ENCODE assay signal across 29 mouse cellular contexts in genomic region chr17:27600286-27600685, GRCm38 (mm10). TPM values are rescaled to one million over a fixed set of nuclear protein-coding genes. Genes with fewer than 3 reads are reported as not detected.
DNase-seq lines count a peak whose midpoint lies in the region; ATAC-seq and TF ChIP-seq lines count a peak whose summit lies in the region.
"Had no signal": no experiment of that assay in that cellular context is flagged by ENCODE, and none has a peak within 500 bp of the region (broad histone marks: within the 10 kb centered on the region; RNA-seq: fewer than 3 reads in every experiment).

No protein-coding gene starts in this region.

- no peak overlapping the region for H3K4me3 ChIP-seq in cerebellum, adult 2 months (replicated peaks; ENCODE audit: insufficient read depth, low read depth, low read length)
- no peak overlapping the region for H3K4me3 ChIP-seq in heart, embryonic 13.5 days
- H3K4me3 ChIP-seq in heart, embryonic 11.5 days (ENCODE audit: low read depth, low read length): no peak overlapping the region
- no peak overlapping the region for H3K4me3 ChIP-seq in heart, postnatal 0 days (ENCODE audit: low read depth, low read length)
- no peak overlapping the region for H3K4me3 ChIP-seq in heart, adult 2 months
- H3K4me3 ChIP-seq: forebrain, embryonic 10.5 days; forebrain, embryonic 13.5 days; heart, embryonic 12.5 days; hindbrain, embryonic 13.5 days had no signal

- H3K27ac ChIP-seq in cerebellum, adult 2 months (ENCODE audit: insufficient read depth, low read length): peak overlapping the region; percentile 37
- 0 out of 2 replicates have a peak overlapping the region, but pooled peaks have one; percentile 8 for H3K27ac ChIP-seq in heart, embryonic 13.5 days (replicated peaks)
- no peak overlapping the region for H3K27ac ChIP-seq in heart, embryonic 11.5 days (ENCODE audit: low read depth, low read length)
- peak overlapping the region; percentile 62 for H3K27ac ChIP-seq in heart, postnatal 0 days (ENCODE audit: low read depth)
- no peak overlapping the region; the same call in 1 of the 2 replicates for H3K27ac ChIP-seq in heart, adult 2 months
- H3K27ac ChIP-seq: forebrain, embryonic 10.5 days had no signal

- peaks cover 6% of the 10 kb centered on the region for H3K79me2 ChIP-seq in heart, adult 2 months (replicated peaks; ENCODE audit: control insufficient read depth, insufficient read depth, low read length)

- TF ChIP-seq EP300 in heart, postnatal 0 days (IDR thresholded peaks at IDR 0.05; ENCODE audit: low read depth): no peak
- no peak for TF ChIP-seq EP300 in heart, adult 2 months (IDR thresholded peaks at IDR 0.05; ENCODE audit: insufficient read depth, low read depth, low read length)

- no peaks in the 10 kb centered on the region for H3K27me3 ChIP-seq in cerebellum, adult 2 months (ENCODE audit: control insufficient read depth, insufficient read depth, low read length)
- H3K27me3 ChIP-seq in heart, embryonic 13.5 days (replicated peaks): no peaks in the 10 kb centered on the region
- no peaks in the 10 kb centered on the region for H3K27me3 ChIP-seq in heart, embryonic 11.5 days (ENCODE audit: control insufficient read depth, insufficient read depth, low read length)
- H3K27me3 ChIP-seq in heart, postnatal 0 days (ENCODE audit: control insufficient read depth, insufficient read depth, low read length): no peaks in the 10 kb centered on the region
- no peaks in the 10 kb centered on the region for H3K27me3 ChIP-seq in heart, adult 2 months (ENCODE audit: control insufficient read depth, insufficient read depth, low read length)
- H3K27me3 ChIP-seq: forebrain, embryonic 13.5 days; heart, embryonic 12.5 days; hindbrain, embryonic 13.5 days had no signal

- no peak for TF ChIP-seq CTCF in cerebellum, adult 2 months (IDR thresholded peaks at IDR 0.05; ENCODE audit: borderline replicate concordance, insufficient read depth, low read depth, low read length)
- TF ChIP-seq CTCF in heart, postnatal 0 days (IDR thresholded peaks at IDR 0.05; ENCODE audit: low read depth): no peak
- no peak for TF ChIP-seq CTCF in heart, adult 2 months (IDR thresholded peaks at IDR 0.05)

- no peak for TF ChIP-seq POLR2A in cerebellum, adult 2 months (IDR thresholded peaks at IDR 0.05; ENCODE audit: borderline replicate concordance, insufficient read depth, low read length)
- TF ChIP-seq POLR2A in heart, adult 2 months (IDR thresholded peaks at IDR 0.05; ENCODE audit: insufficient read depth, low read depth, low read length): no peak

- H3K9ac ChIP-seq in heart, embryonic 13.5 days: peak overlapping the region; percentile 20; the same call in 1 of the 2 replicates
- no peak overlapping the region for H3K9ac ChIP-seq in heart, embryonic 11.5 days (ENCODE audit: low read depth, low read length)
- no peak overlapping the region for H3K9ac ChIP-seq in heart, postnatal 0 days (replicated peaks; ENCODE audit: low read depth, low read length)
- H3K9ac ChIP-seq in heart, adult 2 months (ENCODE audit: low read depth, low read length): no peak overlapping the region
- H3K9ac ChIP-seq: forebrain, embryonic 13.5 days; heart, embryonic 12.5 days; hindbrain, embryonic 13.5 days had no signal

- H3K4me2 ChIP-seq in heart, embryonic 13.5 days: no peak overlapping the region
- no peak overlapping the region for H3K4me2 ChIP-seq in heart, embryonic 11.5 days
- H3K4me2 ChIP-seq in heart, postnatal 0 days (ENCODE audit: low read depth, low read length): no peak overlapping the region
- H3K4me2 ChIP-seq: forebrain, embryonic 13.5 days; heart, embryonic 12.5 days; hindbrain, embryonic 13.5 days had no signal

- H3K36me3 ChIP-seq in heart, embryonic 13.5 days: peaks cover 17% of the 10 kb centered on the region
- peaks cover 5% of the 10 kb centered on the region for H3K36me3 ChIP-seq in heart, embryonic 11.5 days (ENCODE audit: control insufficient read depth, insufficient read depth, low read length)
- no peaks in the 10 kb centered on the region; the same call in 1 of the 2 replicates for H3K36me3 ChIP-seq in heart, postnatal 0 days (replicated peaks; ENCODE audit: control insufficient read depth, insufficient read depth, low read length)
- no peaks in the 10 kb centered on the region for H3K36me3 ChIP-seq in heart, adult 2 months (ENCODE audit: control insufficient read depth, insufficient read depth, low read length)

- intact Hi-C loops in heart, adult 2 months (cut with DNase I): no loop called here

- DNase-seq in adrenal gland, adult 2 months: peak; percentile 55
- DNase-seq in adrenal gland, postnatal 25 days: no peak
- DNase-seq in cerebellum, adult 2 months: no peak
- DNase-seq in cerebellum, postnatal 10 days: no peak
- no peak for DNase-seq in heart, postnatal 0 days (ENCODE audit: low spot score)
- no peak for DNase-seq in heart, adult 2 months
- DNase-seq: gastrocnemius, postnatal 25 days; heart, adult 18-20 months; heart, postnatal 14 days; kidney, adult 18-20 months; kidney, adult 9 months had no signal

- WGBS in cerebellum, adult 2 months: 78% methylated on average over 3 of the region's 3 CpGs
- 85% methylated on average over 3 of the region's 3 CpGs for WGBS in heart, embryonic 13.5 days
- 87% methylated on average over 3 of the region's 3 CpGs for WGBS in heart, embryonic 11.5 days (ENCODE audit: insufficient replicate concordance)
- 75% methylated on average over 3 of the region's 3 CpGs for WGBS in heart, postnatal 0 days
- 43% methylated on average over 3 of the region's 3 CpGs for WGBS in heart, adult 2 months

- H3K9me3 ChIP-seq in heart, embryonic 13.5 days: no peaks in the 10 kb centered on the region
- H3K9me3 ChIP-seq in heart, embryonic 11.5 days (replicated peaks; ENCODE audit: control insufficient read depth, low read length): no peaks in the 10 kb centered on the region
- H3K9me3 ChIP-seq in heart, postnatal 0 days (replicated peaks; ENCODE audit: control insufficient read depth, low read length): no peaks in the 10 kb centered on the region
- H3K9me3 ChIP-seq: forebrain, embryonic 10.5 days; forebrain, embryonic 13.5 days; heart, embryonic 12.5 days; hindbrain, embryonic 13.5 days had no signal

- H3K4me1 ChIP-seq in cerebellum, adult 2 months (ENCODE audit: control insufficient read depth, insufficient read depth, low read length): peaks cover 77% of the 10 kb centered on the region
- peaks cover 94% of the 10 kb centered on the region for H3K4me1 ChIP-seq in heart, embryonic 13.5 days
- peaks cover 67% of the 10 kb centered on the region for H3K4me1 ChIP-seq in heart, embryonic 11.5 days (ENCODE audit: control insufficient read depth, insufficient read depth, low read length)
- H3K4me1 ChIP-seq in heart, postnatal 0 days (ENCODE audit: control insufficient read depth, insufficient read depth): peaks cover 82% of the 10 kb centered on the region
- peaks cover 29% of the 10 kb centered on the region for H3K4me1 ChIP-seq in heart, adult 2 months (ENCODE audit: control insufficient read depth, insufficient read depth, low read length)

- no peak for ATAC-seq in heart, embryonic 13.5 days (ENCODE audit: extremely low read depth, insufficient number of reproducible peaks, low FRiP score, low TSS enrichment)
- no peak for ATAC-seq in heart, embryonic 11.5 days (replicated peaks; ENCODE audit: insufficient number of reproducible peaks, low FRiP score, low TSS enrichment)
- ATAC-seq in heart, postnatal 0 days (ENCODE audit: insufficient read depth, low read depth): no peak
- ATAC-seq: activated CD4-positive, CD25-positive, alpha-beta regulatory T cell, adult 4 months; forebrain, embryonic 13.5 days; forebrain, embryonic 16.5 days; inflammation-experienced regulatory T-cells, adult 6 months; intestine, embryonic 16.5 days had no signal

RNA-seq across cellular contexts. Expression of gene Nudt3, which starts 23.0 kb away (rescaled TPM):
- total RNA-seq in adrenal gland, adult 2 months (2021): 100 to 1,000 TPM; 152 to 217 TPM
- polyA plus RNA-seq in adrenal gland, adult 2 months (2012; rRNA removed): 114 and 124 TPM in 2 replicates
- total RNA-seq in adrenal gland, postnatal 25 days (2021): 194 and 219 TPM in 2 replicates
- 336 and 366 TPM in 2 replicates for polyA plus RNA-seq in cerebellum, adult 2 months (2012; rRNA removed)
- 98.8 and 108 TPM in 2 replicates for polyA plus RNA-seq in heart, embryonic 13.5 days (2015; fragmentation: Nextera tagmentation; extraction: Ambion mirVana)
- polyA plus RNA-seq in heart, embryonic 11.5 days (2014; fragmentation: Nextera tagmentation; extraction: Ambion mirVana): 38.8 and 47.4 TPM in 2 replicates
- 159 and 184 TPM in 2 replicates for total RNA-seq in heart, postnatal 0 days (2014; rRNA removed; ENCODE audit: low replicate concordance)
- polyA plus RNA-seq in heart, postnatal 0 days (2015; fragmentation: Nextera tagmentation; extraction: Ambion mirVana): 139 and 140 TPM in 2 replicates
- 100 to 1,000 TPM; 330 to 346 TPM for total RNA-seq in heart, adult 2 months (2021)
- polyA plus RNA-seq in heart, adult 2 months (2012; rRNA removed): 143 and 189 TPM in 2 replicates

RNA-seq across cellular contexts. Expression of gene AI413582, which starts 34.7 kb away (rescaled TPM):
- 10 to 100 TPM; 28.0 to 35.9 TPM for total RNA-seq in adrenal gland, adult 2 months (2021)
- polyA plus RNA-seq in adrenal gland, adult 2 months (2012; rRNA removed): 64.8 and 65.5 TPM in 2 replicates
- 12.7 and 27.6 TPM in 2 replicates for total RNA-seq in adrenal gland, postnatal 25 days (2021)
- 98.9 and 104 TPM in 2 replicates for polyA plus RNA-seq in cerebellum, adult 2 months (2012; rRNA removed)
- polyA plus RNA-seq in heart, embryonic 13.5 days (2015; fragmentation: Nextera tagmentation; extraction: Ambion mirVana): 16.0 and 18.3 TPM in 2 replicates
- polyA plus RNA-seq in heart, embryonic 11.5 days (2014; fragmentation: Nextera tagmentation; extraction: Ambion mirVana): 18.1 and 18.3 TPM in 2 replicates
- 11.1 and 13.4 TPM in 2 replicates for total RNA-seq in heart, postnatal 0 days (2014; rRNA removed; ENCODE audit: low replicate concordance)
- 18.5 and 20.1 TPM in 2 replicates for polyA plus RNA-seq in heart, postnatal 0 days (2015; fragmentation: Nextera tagmentation; extraction: Ambion mirVana)
- 1 to 10 TPM; 9.1 TPM for total RNA-seq in heart, adult 2 months (2021)
- 14.1 and 22.4 TPM in 2 replicates for polyA plus RNA-seq in heart, adult 2 months (2012; rRNA removed)

RNA-seq across cellular contexts. Expression of gene RPS10-NUDT3, which starts 34.7 kb away (rescaled TPM):
- not detected for total RNA-seq in adrenal gland, adult 2 months (2021)
- polyA plus RNA-seq in adrenal gland, adult 2 months (2012; rRNA removed): not detected in 2 replicates
- not detected in 2 replicates for total RNA-seq in adrenal gland, postnatal 25 days (2021)
- 0.16 TPM in 2 replicates for polyA plus RNA-seq in cerebellum, adult 2 months (2012; rRNA removed)
- polyA plus RNA-seq in heart, embryonic 13.5 days (2015; fragmentation: Nextera tagmentation; extraction: Ambion mirVana): not detected in 2 replicates
- not detected in 2 replicates for polyA plus RNA-seq in heart, embryonic 11.5 days (2014; fragmentation: Nextera tagmentation; extraction: Ambion mirVana)
- total RNA-seq in heart, postnatal 0 days (2014; rRNA removed; ENCODE audit: low replicate concordance): not detected in 2 replicates
- polyA plus RNA-seq in heart, postnatal 0 days (2015; fragmentation: Nextera tagmentation; extraction: Ambion mirVana): not detected in 2 replicates
- not detected for total RNA-seq in heart, adult 2 months (2021)
- polyA plus RNA-seq in heart, adult 2 months (2012; rRNA removed): not detected in 2 replicates
- total RNA-seq: common myeloid progenitor, adult 5-6 weeks; ES-E14; gastrocnemius, postnatal 25 days; heart, postnatal 14 days; hematopoietic stem cell, adult 5-6 weeks had no signal
- polyA plus RNA-seq: activated CD4-positive, CD25-positive, alpha-beta regulatory T cell, adult 4 months; brain, embryonic 14.5 days; embryonic facial prominence, embryonic 14.5 days; forebrain, embryonic 10.5 days; forebrain, embryonic 13.5 days; forebrain, embryonic 16.5 days; gonadal fat pad, adult 2 months; heart, embryonic 12.5 days; hindbrain, embryonic 13.5 days; hindbrain, embryonic 16.5 days; inflammation-experienced regulatory T-cells, adult 6 months; intestine, embryonic 16.5 days; kidney, embryonic 16.5 days had no signal

RNA-seq across cellular contexts. Expression of gene Rps10, which starts 36.2 kb away (rescaled TPM):
- 1,000 to 10,000 TPM; 1,036 to 1,116 TPM for total RNA-seq in adrenal gland, adult 2 months (2021)
- polyA plus RNA-seq in adrenal gland, adult 2 months (2012; rRNA removed): 886 and 939 TPM in 2 replicates
- 894 and 1,002 TPM in 2 replicates for total RNA-seq in adrenal gland, postnatal 25 days (2021)
- 479 and 488 TPM in 2 replicates for polyA plus RNA-seq in cerebellum, adult 2 months (2012; rRNA removed)
- polyA plus RNA-seq in heart, embryonic 13.5 days (2015; fragmentation: Nextera tagmentation; extraction: Ambion mirVana): 600 and 606 TPM in 2 replicates
- 659 and 724 TPM in 2 replicates for polyA plus RNA-seq in heart, embryonic 11.5 days (2014; fragmentation: Nextera tagmentation; extraction: Ambion mirVana)
- total RNA-seq in heart, postnatal 0 days (2014; rRNA removed; ENCODE audit: low replicate concordance): 1,352 and 1,440 TPM in 2 replicates
- 486 and 524 TPM in 2 replicates for polyA plus RNA-seq in heart, postnatal 0 days (2015; fragmentation: Nextera tagmentation; extraction: Ambion mirVana)
- 100 to 1,000 TPM; 529 to 604 TPM for total RNA-seq in heart, adult 2 months (2021)
- 448 and 482 TPM in 2 replicates for polyA plus RNA-seq in heart, adult 2 months (2012; rRNA removed)

RNA-seq across cellular contexts. Expression of gene Hmga1, which starts 44.0 kb away (rescaled TPM):
- 10 to 100 TPM; 12.2 to 26.8 TPM for total RNA-seq in adrenal gland, adult 2 months (2021)
- polyA plus RNA-seq in adrenal gland, adult 2 months (2012; rRNA removed): 38.9 and 44.2 TPM in 2 replicates
- total RNA-seq in adrenal gland, postnatal 25 days (2021): 14.3 and 15.5 TPM in 2 replicates
- polyA plus RNA-seq in cerebellum, adult 2 months (2012; rRNA removed): 124 and 133 TPM in 2 replicates
- polyA plus RNA-seq in heart, embryonic 13.5 days (2015; fragmentation: Nextera tagmentation; extraction: Ambion mirVana): 153 and 160 TPM in 2 replicates
- polyA plus RNA-seq in heart, embryonic 11.5 days (2014; fragmentation: Nextera tagmentation; extraction: Ambion mirVana): 261 and 278 TPM in 2 replicates
- 108 TPM in 2 replicates for total RNA-seq in heart, postnatal 0 days (2014; rRNA removed; ENCODE audit: low replicate concordance)
- 56.7 and 59.7 TPM in 2 replicates for polyA plus RNA-seq in heart, postnatal 0 days (2015; fragmentation: Nextera tagmentation; extraction: Ambion mirVana)
- 10 to 100 TPM; 47.5 to 48.2 TPM for total RNA-seq in heart, adult 2 months (2021)
- 73.8 and 78.0 TPM in 2 replicates for polyA plus RNA-seq in heart, adult 2 months (2012; rRNA removed)

Comparison
In these comparisons a context has a peak if more than half of its experiments do, and no peak if none do; other contexts are left out.
1. H3K27ac ChIP-seq: peak in cerebellum, adult 2 months (single experiment), heart, embryonic 13.5 days (single experiment) and heart, postnatal 0 days (single experiment); none in heart, embryonic 11.5 days (single experiment) and heart, adult 2 months (single experiment).